Mouse (Mus musculus): ENCODE measurements around the gene Ccdc65. TPM values are rescaled to one million over a fixed set of nuclear protein-coding genes. Genes with fewer than 3 reads are reported as not detected.
A peak's percentile ranks its signal among the peaks of the same experiment; 100 is the strongest.

Gene Ccdc65
- polyA plus RNA-seq (2015; fragmentation: Nextera tagmentation; extraction: Ambion mirVana) = 2.9 and 4.2 TPM in 2 replicates

DNA sequence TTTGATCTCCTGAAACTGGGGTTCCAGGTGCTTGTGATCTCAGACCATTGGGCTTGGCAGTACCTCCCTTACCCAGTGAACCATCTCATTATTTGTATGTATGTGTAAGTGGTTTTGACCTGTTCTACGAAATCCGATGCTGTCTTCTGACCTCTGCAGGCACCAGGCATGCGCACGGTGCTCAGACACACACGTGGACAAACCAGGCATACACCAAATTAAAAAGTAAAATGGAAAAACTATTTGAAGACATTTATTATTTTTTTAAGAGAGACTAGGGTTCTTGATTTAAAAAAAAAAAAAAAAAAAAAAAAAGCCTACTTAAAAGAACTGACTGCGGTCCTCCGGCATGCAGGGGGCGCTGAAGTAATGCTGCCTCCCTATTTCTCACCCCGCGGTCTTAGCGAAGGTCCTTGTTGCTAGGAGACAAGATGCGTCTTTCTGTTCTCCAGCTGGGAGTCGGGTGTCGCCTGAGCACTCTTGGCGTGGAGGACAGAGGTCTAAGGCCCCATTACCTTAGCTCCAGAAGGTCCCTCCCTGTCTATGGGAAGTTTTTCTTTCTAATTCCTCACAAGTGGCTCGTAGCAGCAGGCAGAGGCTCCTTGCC is at the start of gene Ccdc65:
TSS of gene Ccdc65 (plus strand) at position 442 of the 607 bp plus-strand sequence.
- Histone ChIP-seq H3K4me3 (replicated peaks; ENCODE audit: low read length) (peak within 1 kb of the TSS; percentile 40), H3K27ac (ENCODE audit: low read length) (no peak within 1 kb of the TSS)
- 19% methylated on average over 16 of the region's 16 CpGs for WGBS

GRCm38 (mm10) chr15:98662198-98662566 is 45.8 kb upstream of the Ccdc65 start:
- H3K9me3 ChIP-seq (ENCODE audit: control insufficient read depth, low read length) = no peaks in the 10 kb centered on the region
- under 1% methylated on average over 14 of the region's 14 CpGs for WGBS
- H3K27me3 ChIP-seq (replicated peaks; ENCODE audit: control insufficient read depth, insufficient read depth, low read length) = no peaks in the 10 kb centered on the region
- H3K36me3 ChIP-seq (ENCODE audit: control insufficient read depth, insufficient read depth) = peaks cover 12% of the 10 kb centered on the region
- H3K4me3 ChIP-seq (replicated peaks; ENCODE audit: low read length) = peak overlapping the region; percentile 78
- H3K4me1 ChIP-seq (replicated peaks; ENCODE audit: control insufficient read depth, insufficient read depth, low read length) = peaks cover 14% of the 10 kb centered on the region; the same call in 1 of the 2 replicates
- H3K9ac ChIP-seq (replicated peaks; ENCODE audit: low read depth, low read length) = peak overlapping the region; percentile 91
- H3K27ac ChIP-seq (ENCODE audit: low read length) = peak overlapping the region; percentile 87
- peak overlapping the region; percentile 47 for H3K4me2 ChIP-seq (ENCODE audit: low read length)
- peak; percentile 5; the same call in 1 of the 2 replicates for ATAC-seq

More for the DNA sequence above, at the start of gene Ccdc65:
- H3K4me2 ChIP-seq (ENCODE audit: low read length) = peak within 1 kb of the TSS; percentile 49
- no peaks in the 10 kb centered on the region for H3K9me3 ChIP-seq (ENCODE audit: control insufficient read depth, low read length)
- H3K36me3 ChIP-seq (ENCODE audit: control insufficient read depth, insufficient read depth) = no peaks in the 10 kb centered on the region
- no peak within 1 kb of the TSS for H3K9ac ChIP-seq (replicated peaks; ENCODE audit: low read depth, low read length)
- peak; percentile 47 for ATAC-seq
- no peaks in the 10 kb centered on the region for H3K4me1 ChIP-seq (replicated peaks; ENCODE audit: control insufficient read depth, insufficient read depth, low read length)
- H3K27me3 ChIP-seq (replicated peaks; ENCODE audit: control insufficient read depth, insufficient read depth, low read length) = peaks cover 6% of the 10 kb centered on the region; the same call in 1 of the 2 replicates

DNA sequence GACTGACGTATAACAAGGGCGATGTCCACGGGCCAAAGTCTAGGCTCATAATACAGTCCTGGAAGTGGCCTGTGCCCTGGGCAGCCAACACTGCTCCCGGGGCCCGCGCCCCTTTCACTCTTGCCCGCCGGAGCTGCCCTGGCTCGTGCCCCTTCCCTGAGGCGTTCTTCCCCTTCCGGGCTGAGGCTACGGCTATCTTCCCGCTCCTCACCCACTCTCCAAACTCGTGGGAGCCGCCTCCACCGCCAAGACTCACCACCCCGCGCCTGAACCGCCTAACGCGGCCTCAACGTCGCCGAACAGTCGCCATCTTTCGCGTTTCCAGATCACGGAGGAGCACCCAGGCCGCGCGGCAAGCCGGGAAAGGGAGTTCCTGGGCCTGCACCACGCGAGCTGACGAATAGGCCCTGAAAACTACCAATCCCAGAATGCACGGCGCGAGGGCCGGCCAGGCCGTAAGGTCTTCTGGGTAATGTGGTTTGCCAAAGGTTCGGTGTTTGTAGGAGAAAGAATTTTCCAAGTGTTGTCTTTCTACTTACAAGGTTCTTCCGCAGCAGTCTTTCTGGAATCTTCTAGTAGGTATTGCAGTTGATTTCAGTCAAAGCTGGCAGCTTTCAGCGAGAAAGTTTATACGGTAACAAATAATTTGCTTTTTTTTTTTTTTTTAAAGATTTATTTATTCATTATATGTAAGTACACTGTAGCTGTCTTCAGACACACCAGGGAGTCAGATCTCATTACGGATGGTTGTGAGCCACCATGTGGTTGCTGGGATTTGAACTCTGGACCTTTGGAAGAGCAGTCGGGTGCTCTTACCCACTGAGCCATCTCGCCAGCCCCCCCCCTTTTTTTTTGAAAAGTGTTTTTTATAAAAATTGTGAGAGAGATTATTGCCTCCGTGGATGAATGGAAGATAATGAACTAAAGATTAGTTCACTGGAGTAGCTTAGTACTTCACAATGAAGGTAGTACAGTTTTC is 45.2 kb upstream of the Ccdc65 start, which contains the start of gene Ddx23:
TSS of gene Ddx23 (minus strand) at position 328 of the 979 bp plus-strand sequence.
- no peaks in the 10 kb centered on the region for H3K9me3 ChIP-seq (ENCODE audit: control insufficient read depth, low read length)
- H3K9ac ChIP-seq (replicated peaks; ENCODE audit: low read depth, low read length) = peak within 1 kb of the TSS; percentile 91
- WGBS = 4% methylated on average over 47 of the region's 48 CpGs
- H3K4me2 ChIP-seq (ENCODE audit: low read length) = peak within 1 kb of the TSS; percentile 47
- H3K27me3 ChIP-seq (replicated peaks; ENCODE audit: control insufficient read depth, insufficient read depth, low read length) = no peaks in the 10 kb centered on the region
- peaks cover 14% of the 10 kb centered on the region; the same call in 1 of the 2 replicates for H3K4me1 ChIP-seq (replicated peaks; ENCODE audit: control insufficient read depth, insufficient read depth, low read length)
- peaks cover 5% of the 10 kb centered on the region for H3K36me3 ChIP-seq (ENCODE audit: control insufficient read depth, insufficient read depth)
- H3K27ac ChIP-seq (ENCODE audit: low read length) = peak within 1 kb of the TSS; percentile 87
- peak within 1 kb of the TSS; percentile 78 for H3K4me3 ChIP-seq (replicated peaks; ENCODE audit: low read length)
- peak; percentile 99 for ATAC-seq

DNA sequence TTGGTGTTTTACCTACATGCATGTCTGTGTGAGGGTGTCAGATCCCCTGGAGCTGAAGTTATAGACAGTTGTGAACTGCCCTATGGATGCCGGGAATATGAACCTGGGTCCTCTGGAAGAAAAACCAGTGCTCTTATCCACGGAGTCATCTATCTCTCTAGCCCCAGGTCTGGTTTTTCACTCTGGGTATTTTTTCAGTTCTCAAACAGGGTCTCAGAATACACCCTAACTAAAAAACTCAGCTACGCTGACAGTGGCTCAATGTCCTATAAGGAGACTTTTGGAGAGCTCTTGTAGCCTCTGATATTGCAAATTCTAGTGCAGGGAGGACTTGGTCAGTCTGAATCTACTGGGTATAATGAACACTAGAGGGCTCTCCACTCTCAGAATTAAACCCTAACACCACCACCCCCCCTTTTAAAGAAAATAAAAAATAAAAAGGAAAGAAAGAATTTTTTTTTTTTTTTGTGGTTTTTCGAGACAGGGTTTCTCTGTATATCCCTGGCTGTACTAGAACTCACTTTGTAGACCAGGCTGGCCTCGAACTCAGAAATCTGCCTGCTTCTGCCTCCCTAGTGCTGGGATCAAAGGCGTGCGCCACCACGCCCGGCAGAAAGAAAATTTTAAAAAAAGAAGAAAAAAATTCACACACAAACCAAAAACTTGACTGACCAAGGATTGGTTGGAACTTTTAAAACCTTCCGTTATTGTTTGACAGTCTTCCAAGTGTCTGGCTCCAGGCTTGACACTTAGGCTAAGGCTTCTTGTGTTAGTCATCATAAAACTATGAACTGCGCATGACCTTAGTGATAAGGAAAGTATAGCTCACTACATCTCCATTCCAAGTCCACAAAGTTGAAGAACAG is 43.7 kb upstream of the Ccdc65 start:
- no peaks in the 10 kb centered on the region for H3K9me3 ChIP-seq (ENCODE audit: control insufficient read depth, low read length)
- no peaks in the 10 kb centered on the region for H3K36me3 ChIP-seq (ENCODE audit: control insufficient read depth, insufficient read depth)
- H3K27ac ChIP-seq (ENCODE audit: low read length) = no peak overlapping the region
- no peak overlapping the region for H3K4me2 ChIP-seq (ENCODE audit: low read length)
- no peak for ATAC-seq
- peaks cover 14% of the 10 kb centered on the region; the same call in 1 of the 2 replicates for H3K4me1 ChIP-seq (replicated peaks; ENCODE audit: control insufficient read depth, insufficient read depth, low read length)
- no peaks in the 10 kb centered on the region for H3K27me3 ChIP-seq (replicated peaks; ENCODE audit: control insufficient read depth, insufficient read depth, low read length)
- 80% methylated on average over 11 of the region's 11 CpGs for WGBS
- no peak overlapping the region for H3K9ac ChIP-seq (replicated peaks; ENCODE audit: low read depth, low read length)
- no peak overlapping the region for H3K4me3 ChIP-seq (replicated peaks; ENCODE audit: low read length)

GRCm38 (mm10) chr15:98672592-98672991 is 35.4 kb upstream of the Ccdc65 start:
- Histone ChIP-seq H3K4me3 (replicated peaks; ENCODE audit: low read length) (no peak overlapping the region), H3K9ac (replicated peaks; ENCODE audit: low read depth, low read length) (no peak overlapping the region), H3K4me2 (ENCODE audit: low read length) (no peak overlapping the region), H3K9me3 (ENCODE audit: control insufficient read depth, low read length) (no peaks in the 10 kb centered on the region), H3K27me3 (replicated peaks; ENCODE audit: control insufficient read depth, insufficient read depth, low read length) (no peaks in the 10 kb centered on the region), H3K36me3 (ENCODE audit: control insufficient read depth, insufficient read depth) (no peaks in the 10 kb centered on the region), H3K27ac (ENCODE audit: low read length) (no peak overlapping the region), H3K4me1 (replicated peaks; ENCODE audit: control insufficient read depth, insufficient read depth, low read length) (peaks cover 33% of the 10 kb centered on the region)
- ATAC-seq = no peak
- WGBS = 77% methylated on average over 4 of the region's 4 CpGs

DNA sequence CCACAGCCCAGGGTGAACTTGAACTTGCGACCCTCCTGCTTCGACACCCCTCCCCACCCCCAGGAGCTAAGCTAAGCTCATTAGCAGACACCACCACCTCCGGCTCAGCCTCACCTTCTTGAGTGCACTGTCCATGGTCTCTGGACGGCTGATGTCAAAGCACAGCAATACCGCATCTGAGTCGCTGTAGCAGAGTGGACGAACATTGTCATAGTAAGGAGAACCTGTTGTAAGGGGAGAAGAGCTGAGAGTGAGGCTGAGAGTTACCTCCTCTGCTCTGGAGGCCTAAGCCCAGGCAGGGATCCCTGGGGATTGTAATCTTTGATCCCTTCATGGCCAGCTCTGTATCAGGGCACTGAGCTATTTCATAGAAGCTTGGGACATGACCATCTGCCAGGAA is 34.3 kb upstream of the Ccdc65 start:
- no peak overlapping the region for H3K27ac ChIP-seq (ENCODE audit: low read length)
- peak overlapping the region; percentile 53 for H3K9ac ChIP-seq (replicated peaks; ENCODE audit: low read depth, low read length)
- H3K36me3 ChIP-seq (ENCODE audit: control insufficient read depth, insufficient read depth) = no peaks in the 10 kb centered on the region
- no peak for ATAC-seq
- peak overlapping the region; percentile 91; the same call in 1 of the 2 replicates for H3K4me2 ChIP-seq (ENCODE audit: low read length)
- no peaks in the 10 kb centered on the region for H3K9me3 ChIP-seq (ENCODE audit: control insufficient read depth, low read length)
- no peaks in the 10 kb centered on the region for H3K27me3 ChIP-seq (replicated peaks; ENCODE audit: control insufficient read depth, insufficient read depth, low read length)
- peaks cover 35% of the 10 kb centered on the region for H3K4me1 ChIP-seq (replicated peaks; ENCODE audit: control insufficient read depth, insufficient read depth, low read length)
- WGBS = 89% methylated on average over 7 of the region's 7 CpGs
- H3K4me3 ChIP-seq (replicated peaks; ENCODE audit: low read length) = no peak overlapping the region

DNA sequence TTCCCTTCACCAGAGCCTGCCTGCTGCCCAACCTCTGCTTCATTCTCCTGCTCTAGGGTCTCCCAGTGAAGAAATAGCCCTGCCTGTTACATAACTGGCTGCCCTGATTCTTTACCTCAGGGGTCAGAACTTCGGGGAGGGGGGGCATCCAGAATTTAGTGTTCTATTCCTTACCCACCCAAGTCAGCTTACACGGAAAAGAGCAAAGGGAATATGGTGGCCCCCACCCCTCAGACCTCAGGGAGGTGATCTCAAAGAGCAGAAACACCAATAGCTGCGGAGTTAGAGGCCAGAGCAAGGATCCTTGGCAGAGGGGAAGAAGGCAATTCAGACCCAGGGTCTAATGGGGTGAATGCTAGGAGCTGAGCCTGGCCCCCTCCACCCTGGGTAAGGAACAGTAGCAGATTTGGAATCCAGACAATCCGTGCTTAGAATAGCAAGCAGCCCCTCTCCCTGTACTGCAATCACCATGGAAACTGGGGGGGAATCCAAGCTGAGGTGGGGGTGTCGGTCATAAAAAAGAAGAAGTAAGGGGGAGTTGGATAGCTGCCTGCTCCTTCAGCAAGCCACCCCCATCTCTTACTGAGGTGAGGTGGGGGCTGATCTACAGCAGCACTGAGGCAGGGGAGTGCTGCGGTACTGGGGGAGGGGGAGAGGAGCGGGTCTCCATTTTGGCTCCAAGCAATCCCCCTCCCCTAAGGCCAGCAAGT is 33.6 kb upstream of the Ccdc65 start:
- Histone ChIP-seq H3K4me3 (replicated peaks; ENCODE audit: low read length) (peak overlapping the region; percentile 54), H3K36me3 (ENCODE audit: control insufficient read depth, insufficient read depth) (no peaks in the 10 kb centered on the region), H3K27me3 (replicated peaks; ENCODE audit: control insufficient read depth, insufficient read depth, low read length) (no peaks in the 10 kb centered on the region), H3K27ac (ENCODE audit: low read length) (peak overlapping the region; percentile 70), H3K9me3 (ENCODE audit: control insufficient read depth, low read length) (no peaks in the 10 kb centered on the region), H3K4me2 (ENCODE audit: low read length) (peak overlapping the region; percentile 91), H3K4me1 (replicated peaks; ENCODE audit: control insufficient read depth, insufficient read depth, low read length) (peaks cover 35% of the 10 kb centered on the region), H3K9ac (replicated peaks; ENCODE audit: low read depth, low read length) (peak overlapping the region; percentile 53)
- peak; percentile 67 for ATAC-seq
- 6% methylated on average over 7 of the region's 7 CpGs for WGBS

- H3K9me3 ChIP-seq (ENCODE audit: control insufficient read depth, low read length) = no peaks in the 10 kb centered on the region
- H3K4me3 ChIP-seq (replicated peaks; ENCODE audit: low read length) = peak overlapping the region; percentile 54
- 21% methylated on average over 11 of the region's 11 CpGs for WGBS
- peak overlapping the region; percentile 91 for H3K4me2 ChIP-seq (ENCODE audit: low read length)
- H3K36me3 ChIP-seq (ENCODE audit: control insufficient read depth, insufficient read depth) = no peaks in the 10 kb centered on the region
- H3K9ac ChIP-seq (replicated peaks; ENCODE audit: low read depth, low read length) = peak overlapping the region; percentile 53
- peaks cover 35% of the 10 kb centered on the region for H3K4me1 ChIP-seq (replicated peaks; ENCODE audit: control insufficient read depth, insufficient read depth, low read length)
- no peak for ATAC-seq
- no peaks in the 10 kb centered on the region for H3K27me3 ChIP-seq (replicated peaks; ENCODE audit: control insufficient read depth, insufficient read depth, low read length)
- H3K27ac ChIP-seq (ENCODE audit: low read length) = peak overlapping the region; percentile 70
These were observed 32.9 kb upstream of the Ccdc65 start for GRCm38 (mm10) chr15:98674994-98675545.
